Mouse (Mus musculus): ENCODE results near the gene Traf7.

Gene Traf7

GRCm38 (mm10) chr17:24544613-24545012 lies 16.9 kb upstream of the Traf7 start:
- no peak for DNase-seq

DNA sequence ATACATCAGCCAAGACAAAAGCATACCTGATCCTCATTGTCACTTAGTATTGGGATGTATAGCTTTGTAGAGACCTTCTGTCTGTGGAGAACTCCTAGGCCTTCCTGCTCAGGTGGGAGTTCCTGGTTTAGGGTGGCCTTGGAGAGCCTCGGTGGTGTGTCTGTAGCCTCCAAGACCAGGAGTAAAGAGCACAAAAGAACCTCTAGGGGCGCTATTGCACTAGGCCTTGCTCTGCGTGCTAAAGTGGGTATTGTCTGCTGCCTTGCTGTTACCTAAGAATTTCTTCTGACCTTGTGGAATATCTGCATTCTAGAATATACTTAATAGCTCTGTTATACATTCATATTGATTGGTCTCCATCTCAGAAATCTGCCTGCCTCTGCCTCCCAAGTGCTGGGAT lies 12.6 kb upstream of the Traf7 start:
- DNase-seq: peak; percentile 72

GRCm38 (mm10) chr17:24538950-24539349 lies 11.2 kb upstream of the Traf7 start:
- peak; percentile 66 for DNase-seq

DNA sequence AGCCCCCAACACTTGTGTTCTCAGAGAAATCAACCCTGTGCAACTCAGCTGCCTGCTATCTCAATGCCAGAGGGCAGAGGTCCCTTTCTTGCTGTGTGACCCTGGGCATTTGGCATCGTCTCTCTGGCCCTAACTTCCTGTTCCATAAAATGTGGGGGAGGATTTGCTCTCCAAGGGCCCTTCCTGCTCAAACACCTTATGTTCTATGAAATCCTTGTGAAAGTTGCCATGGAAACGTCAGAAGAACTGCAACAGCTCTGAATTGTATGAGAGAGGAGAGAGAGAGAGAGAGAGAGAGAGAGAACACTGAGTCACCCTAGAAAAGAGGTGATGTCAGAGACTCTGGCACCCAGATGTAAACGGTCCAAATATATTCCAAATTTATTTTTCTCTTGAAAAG lies 9.8 kb upstream of the Traf7 start:
- no peak for DNase-seq

- no peak for DNase-seq
Measured at GRCm38 (mm10) chr17:24535300-24535699, 7.6 kb upstream of the Traf7 start.

DNA sequence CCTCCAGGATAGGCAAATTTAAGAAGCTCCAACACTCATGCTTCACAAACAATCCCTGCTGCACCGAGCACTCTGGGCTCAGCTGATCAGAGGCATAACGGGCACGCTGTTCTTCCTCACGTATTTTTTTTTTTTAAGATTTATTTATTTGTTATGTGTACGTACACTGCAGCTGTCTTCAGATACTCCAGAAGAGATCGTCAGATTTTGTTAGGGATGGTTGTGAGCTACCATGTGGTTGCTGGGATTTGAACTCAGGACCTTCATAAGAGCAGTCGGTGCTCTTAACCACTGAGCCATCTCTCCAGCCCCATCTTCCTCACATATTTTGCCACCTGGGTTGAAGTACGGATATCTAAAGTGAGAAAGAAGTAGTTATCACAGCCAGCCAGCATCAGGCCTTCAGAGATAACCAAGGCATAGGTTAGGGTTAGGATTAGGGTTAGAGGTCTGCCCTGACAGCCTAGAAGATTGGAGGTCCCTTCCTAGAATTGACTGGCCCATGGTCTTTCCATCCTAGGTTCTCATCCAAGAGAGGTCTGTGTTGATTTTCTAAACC lies 6.5 kb upstream of the Traf7 start, which contains the start of gene Rab26:
Gene Rab26, minus strand, starts transcription at position 51 of the 559 bp plus-strand sequence.
- DNase-seq: no peak

GRCm38 (mm10) chr17:24533099-24533992 lies 5.6 kb upstream of the Traf7 start:
- peak; percentile 88 for DNase-seq

- DNase-seq: no peak
Measured at GRCm38 (mm10) chr17:24532045-24532444, 4.3 kb upstream of the Traf7 start.

GRCm38 (mm10) chr17:24531064-24531463 lies 3.3 kb upstream of the Traf7 start:
- DNase-seq: no peak

DNA sequence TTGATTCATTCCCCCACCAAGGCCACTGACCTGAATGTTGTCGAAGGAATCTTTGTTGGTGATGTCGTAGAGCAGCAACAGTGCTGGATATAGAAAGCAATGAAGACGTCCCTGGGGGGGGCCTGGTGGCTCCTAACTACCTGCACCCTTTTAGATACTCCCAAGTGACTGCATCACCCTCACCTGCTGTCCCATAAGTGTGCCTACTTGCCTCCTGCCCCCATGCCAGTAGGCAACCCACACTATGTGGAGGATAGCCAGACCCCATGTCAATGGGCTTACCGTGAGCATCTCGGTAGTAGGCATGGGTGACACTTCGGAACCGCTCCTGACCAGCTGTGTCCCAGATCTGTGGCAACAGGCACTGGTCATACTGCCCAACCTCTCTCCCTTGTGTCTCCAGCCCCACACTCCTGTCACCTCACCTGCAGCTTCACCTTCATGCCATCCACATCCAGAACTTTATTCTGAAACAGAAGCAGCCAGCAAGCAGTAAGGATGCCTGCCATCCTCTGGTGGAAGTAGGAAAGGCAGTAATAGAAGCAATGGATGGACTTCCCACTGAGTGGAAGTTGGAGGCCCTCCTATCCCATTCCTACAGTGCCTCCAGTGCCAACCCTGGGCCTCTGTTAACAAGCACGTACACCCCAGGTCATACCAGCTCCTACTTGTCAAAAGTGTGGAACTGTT lies 2.8 kb upstream of the Traf7 start:
- no peak for DNase-seq

DNA sequence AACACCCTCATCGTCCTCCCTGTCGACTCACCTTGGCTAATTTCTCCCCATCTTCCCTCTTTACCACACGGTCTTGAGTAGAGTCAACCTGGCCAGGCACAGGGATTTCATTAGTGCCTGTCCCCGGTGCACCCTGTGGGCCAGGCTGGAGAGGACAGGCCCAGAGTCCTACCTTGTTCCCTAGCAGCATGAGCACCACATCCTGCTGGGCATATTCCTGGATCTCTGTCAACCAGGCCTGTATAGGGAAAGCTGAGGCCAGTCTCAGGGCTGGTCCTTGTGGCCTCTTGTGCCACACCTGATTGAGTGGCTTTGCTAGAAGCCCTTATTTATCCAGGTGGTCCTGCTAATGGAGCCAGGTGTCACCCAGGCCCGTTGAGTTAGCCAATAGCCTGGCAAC lies 2.1 kb upstream of the Traf7 start:
- DNase-seq: no peak

DNA sequence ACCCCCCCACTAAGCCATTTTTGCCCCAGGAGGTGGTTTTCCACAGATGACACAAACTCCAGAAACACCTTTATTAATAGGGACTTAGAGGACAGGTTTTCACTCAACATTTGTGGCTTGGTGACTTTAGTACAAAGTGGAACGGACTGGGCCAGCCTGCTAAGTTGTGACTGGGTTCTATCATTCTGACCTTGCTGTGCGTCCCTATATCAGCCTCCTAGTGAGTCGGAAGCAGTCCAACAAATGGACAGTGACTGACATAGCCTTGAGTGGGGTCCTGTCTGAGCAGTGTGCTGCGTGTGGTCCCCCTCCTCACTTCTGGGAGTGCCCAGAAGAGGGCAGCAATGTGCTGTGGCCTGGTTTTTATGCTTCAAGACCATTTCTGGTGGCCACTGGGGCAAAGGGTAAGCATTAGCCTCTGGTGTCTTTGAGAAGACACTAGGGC lies 1.3 kb upstream of the Traf7 start:
- DNase-seq: peak; percentile 67

- no peak for DNase-seq
Measured at GRCm38 (mm10) chr17:24528560-24528918, 801 bp upstream of the Traf7 start.

- no peak for DNase-seq
Measured at GRCm38 (mm10) chr17:24527315-24527714, 423 bp downstream of the Traf7 start.

DNA sequence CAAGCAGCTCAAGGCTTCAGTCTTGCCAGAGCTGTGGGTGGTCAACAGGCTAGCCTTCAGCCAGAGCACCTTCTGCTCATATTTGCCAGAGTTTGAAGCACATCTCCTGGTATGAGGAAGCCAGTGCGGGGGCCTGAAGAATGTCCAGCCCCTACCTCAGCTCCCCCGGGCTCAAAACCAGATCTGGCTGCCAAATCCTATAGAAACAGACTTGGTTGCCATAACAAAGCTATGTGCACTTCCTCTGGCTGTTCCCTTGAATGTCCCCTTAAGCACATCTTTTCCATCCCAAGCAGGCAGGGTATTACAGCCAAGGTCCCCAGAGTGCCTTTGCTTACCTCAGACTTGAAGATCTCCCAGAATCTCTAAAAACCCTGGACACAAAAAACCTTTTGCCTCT lies 3.0 kb downstream of the Traf7 start:
- no peak for DNase-seq

GRCm38 (mm10) chr17:24520450-24520849 lies 7.3 kb downstream of the Traf7 start:
- no peak for DNase-seq

DNA sequence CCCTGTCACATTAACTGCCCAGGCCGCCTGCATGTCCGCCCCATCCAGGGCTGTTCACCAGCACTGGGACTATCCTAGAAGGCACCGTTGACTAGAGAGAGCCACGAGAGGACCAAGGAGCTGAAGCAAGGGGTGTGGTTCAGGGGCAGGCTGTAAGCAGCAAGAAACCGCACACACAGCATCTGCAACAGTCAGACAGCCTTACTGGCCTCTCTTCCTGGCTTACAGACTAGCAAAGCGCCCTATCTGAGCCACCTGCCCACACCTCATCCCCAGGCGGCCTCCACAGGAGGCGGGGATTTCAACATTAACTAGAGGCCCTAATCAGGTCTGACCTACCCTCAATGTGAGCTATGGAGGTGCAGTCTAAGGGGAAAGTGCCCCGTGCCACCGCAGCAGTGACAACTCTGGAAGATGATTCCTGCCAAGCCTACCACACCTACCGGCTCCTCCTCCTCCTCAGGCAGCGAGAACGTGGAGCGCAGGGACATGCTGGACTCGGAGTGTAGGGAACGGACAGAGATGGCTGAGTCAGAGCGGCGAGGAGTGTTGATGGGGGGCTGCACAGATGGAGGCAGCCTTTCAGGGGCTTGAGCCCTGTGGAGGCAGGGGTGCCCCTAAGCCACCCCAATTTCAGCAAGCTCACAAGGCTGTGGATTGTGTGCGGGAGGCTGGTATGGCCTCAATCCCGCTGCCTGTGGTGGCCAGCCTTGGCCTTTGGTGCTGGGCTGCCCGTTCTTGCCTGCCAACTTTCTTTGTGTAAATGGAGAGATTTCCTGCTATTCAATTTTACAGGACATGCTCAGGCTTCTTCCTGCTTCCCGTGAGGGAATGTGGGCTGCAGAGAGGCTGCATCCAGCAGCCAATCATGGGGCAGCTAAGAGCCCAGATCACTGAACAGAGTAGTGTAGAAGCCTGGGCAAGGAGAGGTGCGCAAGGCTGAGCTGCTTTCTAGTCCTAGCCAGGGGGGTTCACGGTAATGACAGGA lies 13.2 kb downstream of the Traf7 start:
- DNase-seq: no peak

DNA sequence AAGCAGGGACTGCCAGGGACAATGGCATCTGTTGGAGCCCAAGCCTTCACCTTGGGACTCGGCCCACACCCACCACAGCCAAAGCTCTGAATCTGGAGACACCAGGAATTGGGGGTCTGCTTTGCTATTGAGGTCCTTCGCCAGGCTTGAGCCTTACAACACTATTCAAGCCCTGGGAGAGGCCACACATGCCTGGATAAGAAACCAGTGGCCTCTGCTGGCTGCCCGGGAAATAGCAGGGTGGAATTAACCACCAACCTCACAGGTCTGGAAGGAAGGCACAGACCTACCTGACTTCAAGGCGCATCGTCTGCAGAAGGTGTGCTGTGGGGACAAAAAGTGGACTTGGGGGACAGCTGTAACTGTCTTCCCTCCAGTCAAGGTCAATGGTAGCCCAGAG lies 14.1 kb downstream of the Traf7 start:
- no peak for DNase-seq

DNA sequence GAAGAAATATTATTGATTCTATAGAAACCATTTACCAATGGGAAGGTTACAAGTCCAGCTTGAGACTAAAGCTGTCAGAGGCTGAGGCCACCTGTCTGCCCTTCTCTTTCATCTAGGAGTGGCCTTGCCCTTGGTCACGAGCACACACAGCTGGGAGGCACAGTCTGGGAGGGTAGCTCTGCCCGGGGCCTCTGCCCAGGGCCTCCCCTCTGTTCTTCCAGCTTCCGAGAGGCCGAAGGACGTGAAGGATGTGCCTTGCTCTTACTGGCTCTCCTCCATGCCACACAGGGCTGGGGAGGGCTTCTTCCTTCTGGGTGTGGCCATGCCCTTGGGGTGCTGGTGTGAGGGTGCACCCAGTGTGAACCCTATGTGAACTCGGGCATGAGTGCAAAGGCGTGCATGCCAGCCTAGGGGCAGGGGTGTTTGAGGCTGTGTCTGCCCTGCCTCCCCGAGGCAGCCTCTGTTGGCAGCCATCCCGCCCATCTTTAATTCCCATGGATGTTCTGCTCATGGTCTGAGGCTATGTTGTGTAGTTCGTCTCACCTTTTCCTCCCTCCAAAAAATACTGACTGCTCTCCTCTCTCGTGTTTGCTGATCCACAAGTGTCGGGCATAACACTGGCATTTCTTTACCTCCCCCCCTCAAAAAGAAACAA lies 19.8 kb downstream of the Traf7 start:
- no peak for DNase-seq

- DNase-seq: no peak
Measured at GRCm38 (mm10) chr17:24507129-24507664, 20.5 kb downstream of the Traf7 start.

GRCm38 (mm10) chr17:24506332-24507070 lies 21.2 kb downstream of the Traf7 start:
- no peak for DNase-seq

All from thymus, postnatal 14 days (tissue).